Mouse (Mus musculus): Measurements from ENCODE around the gene Hrg.
"Not testable (repeated sequence)": the region's sequence is repeated elsewhere in the genome, so short reads cannot be mapped to it uniquely, and the experiment has no call there.

The Hrg gene

DNA sequence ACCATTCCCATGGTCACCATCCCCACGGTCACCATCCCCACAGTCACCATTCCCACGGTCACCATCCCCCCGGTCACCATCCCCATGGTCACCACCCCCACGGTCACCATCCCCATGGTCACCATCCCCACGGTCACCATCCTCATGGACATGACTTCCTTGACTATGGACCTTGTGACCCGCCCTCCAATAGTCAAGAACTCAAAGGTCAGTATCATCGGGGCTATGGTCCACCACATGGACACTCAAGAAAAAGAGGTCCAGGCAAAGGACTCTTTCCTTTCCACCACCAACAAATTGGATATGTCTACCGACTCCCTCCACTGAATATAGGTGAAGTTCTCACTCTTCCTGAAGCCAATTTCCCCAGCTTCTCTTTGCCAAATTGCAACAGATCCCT, 10.2 kb downstream of the Hrg start:
- DNase-seq (ENCODE audit: low read depth, low spot score): no peak

DNA sequence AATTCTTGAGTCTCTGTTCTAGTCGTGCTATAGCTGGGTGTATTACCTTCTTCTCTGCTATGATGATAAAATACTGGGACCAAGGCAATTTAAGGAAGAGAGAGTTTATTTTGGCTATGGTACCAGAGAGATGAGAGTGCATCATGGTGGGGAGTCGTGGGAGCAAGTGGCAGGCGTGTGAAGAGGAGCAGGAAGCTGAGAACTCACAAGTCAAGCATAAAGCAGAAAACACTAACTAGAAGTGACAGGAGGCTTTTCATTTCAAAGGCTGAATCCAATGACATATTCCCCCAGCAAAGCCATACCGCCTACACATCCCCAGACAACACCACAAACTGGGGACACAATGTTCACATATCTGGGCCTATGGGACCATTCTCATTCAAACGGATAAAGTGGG, 11.4 kb downstream of the Hrg start:
- no peak for DNase-seq (ENCODE audit: low read depth, low spot score)

DNA sequence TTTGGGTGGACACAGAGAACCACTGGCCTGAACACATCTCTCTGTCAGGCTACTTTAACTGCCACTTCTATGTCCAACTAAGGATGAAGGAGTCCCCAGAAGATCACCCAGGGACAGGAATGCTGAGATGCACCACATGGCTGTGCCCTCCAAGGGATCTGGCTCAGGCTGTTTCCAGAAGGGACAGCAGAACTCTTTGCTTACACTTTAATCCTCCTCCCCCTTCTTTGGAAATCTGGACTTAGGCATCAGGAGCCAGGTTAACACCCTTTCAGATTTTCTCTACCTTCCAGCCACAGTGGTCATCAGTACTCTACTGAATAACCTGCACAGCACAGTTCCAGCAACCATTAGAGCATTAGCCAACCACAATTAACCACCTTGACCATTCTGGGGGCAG, 12.4 kb downstream of the Hrg start:
- no peak for DNase-seq (ENCODE audit: low read depth, low spot score)

DNA sequence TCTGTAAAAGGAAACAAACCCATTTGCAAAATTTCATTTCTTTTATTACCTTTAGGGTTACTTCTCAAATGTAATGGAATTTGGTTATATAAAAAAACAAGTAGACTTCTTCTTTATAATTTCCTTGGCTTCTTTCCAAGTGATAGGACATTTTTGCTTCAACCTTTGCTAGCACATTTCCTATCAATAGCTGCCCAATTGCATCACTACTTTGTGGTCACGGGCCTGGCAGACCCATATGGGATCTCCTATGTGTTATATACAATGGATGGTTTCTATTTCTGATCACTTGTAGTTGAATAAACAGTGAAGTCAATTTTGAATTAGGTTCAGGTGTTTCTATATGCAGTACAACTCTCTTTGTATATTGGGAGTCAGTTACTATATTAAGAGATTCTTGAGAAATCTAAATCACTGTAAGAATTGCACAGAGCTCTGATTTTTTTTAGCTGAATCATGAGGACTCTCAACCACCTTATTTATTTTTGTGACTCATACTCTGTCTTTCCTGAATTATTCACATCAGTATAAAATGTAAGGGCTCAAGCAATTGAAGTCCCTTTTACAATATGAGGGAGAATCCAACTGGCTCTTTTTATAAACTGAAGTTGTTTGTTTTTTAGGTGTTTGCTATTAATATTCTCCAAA, 16.6 kb downstream of the Hrg start:
- DNase-seq (ENCODE audit: low read depth, low spot score): no peak

DNA sequence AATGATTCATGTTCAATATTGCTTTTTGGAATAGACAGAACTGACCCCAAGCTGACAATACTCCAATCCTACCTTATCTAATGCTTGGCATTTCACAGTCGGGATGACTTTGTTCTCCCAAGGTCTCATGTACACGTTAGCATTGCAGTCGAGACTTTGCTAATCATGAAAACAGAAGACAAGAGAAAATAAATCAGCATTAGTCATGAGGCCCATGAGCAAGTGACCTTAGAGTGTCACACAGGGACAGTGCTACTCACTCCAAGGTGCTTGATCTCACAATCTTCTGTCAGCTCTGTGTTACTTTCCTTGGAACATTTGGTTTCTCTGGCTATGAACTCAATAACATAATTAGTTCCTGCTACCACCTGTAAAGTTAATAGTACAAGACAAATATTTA, 46.1 kb downstream of the Hrg start:
- not testable (repeated sequence) for DNase-seq (ENCODE audit: low read depth, low spot score)
